Mouse (Mus musculus): ENCODE data around the gene Prr19.

DNA sequence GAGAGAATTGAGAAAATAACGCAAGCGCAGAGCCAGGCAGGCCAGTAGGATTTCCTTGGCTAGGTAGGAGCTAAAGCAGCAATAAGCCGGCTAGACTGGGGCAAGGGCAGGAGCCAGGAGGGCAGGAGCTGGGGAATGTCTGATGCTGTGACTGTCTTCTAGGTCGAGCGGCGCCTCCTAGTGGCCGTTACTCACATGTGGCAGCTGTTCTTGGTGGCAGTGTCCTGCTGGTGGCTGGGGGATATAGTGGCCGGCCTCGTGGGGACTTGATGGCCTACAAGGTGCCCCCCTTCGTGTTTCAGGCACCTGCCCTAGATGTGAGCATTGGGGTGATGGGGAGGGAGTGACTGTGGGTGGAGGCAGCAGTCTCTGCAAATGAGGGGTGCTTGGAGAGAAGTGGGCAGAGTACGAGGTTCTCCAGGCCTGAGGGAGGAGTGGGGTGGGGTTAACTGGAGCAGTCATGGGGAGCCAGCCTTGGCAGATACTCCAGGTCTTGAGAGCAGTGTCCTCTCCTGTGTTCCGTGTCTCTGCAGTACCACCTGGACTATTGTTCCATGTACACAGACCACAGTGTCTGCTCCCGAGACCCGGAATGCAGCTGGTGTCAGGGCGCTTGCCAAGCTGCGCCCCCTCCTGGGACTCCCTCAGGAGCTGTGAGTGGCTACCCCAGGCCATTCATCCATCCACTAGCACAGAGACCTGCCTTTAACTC, 32.5 kb downstream of the Prr19 start:
- TF ChIP-seq CTCF (IDR thresholded peaks at IDR 0.05; ENCODE audit: borderline replicate concordance, insufficient read depth, low read depth, low read length) (peak; percentile 74), POLR2A (IDR thresholded peaks at IDR 0.05; ENCODE audit: borderline replicate concordance, insufficient read depth, low read length) (no peak)

Measured in cerebellum, adult 2 months (tissue).